Mouse (Mus musculus) heart, adult 2 months (tissue): ENCODE results near the gene Fscn1.

Experiments used
- CTCF ChIP-seq: fragments of 200-600 bp; IDR thresholded peaks from 2 replicates; pipeline ENCODE4 v1.8.1; 2022; ENCODE audit warnings: antibody characterized with exemption, mild to moderate bottlenecking, moderate library complexity
- POLR2A ChIP-seq: fragments of 200-500 bp; IDR thresholded peaks from 2 replicates; pipeline ENCODE4 v1.6.1; 2011; ENCODE audit warnings: mild to moderate bottlenecking, low read depth, low read length, control low read depth; ENCODE audit not compliant: insufficient read depth

DNA sequence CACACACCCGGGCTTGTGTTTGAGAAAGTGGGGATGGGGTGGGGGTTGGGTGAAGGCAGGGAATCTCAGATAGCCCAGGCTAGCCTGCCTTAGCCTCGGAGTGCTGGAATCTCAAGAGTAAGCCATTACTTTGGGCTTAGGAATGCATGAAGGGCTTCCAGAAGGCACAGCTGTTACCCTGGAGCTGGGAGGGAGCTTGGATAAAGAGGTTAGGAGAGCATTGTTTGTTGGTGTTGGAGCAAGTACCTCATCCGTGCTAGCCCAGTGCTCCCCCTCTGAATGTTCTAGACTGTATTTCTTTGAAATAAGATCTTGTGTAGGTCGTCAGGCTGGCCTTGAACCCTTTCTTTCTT, 30.8 kb upstream of the Fscn1 start:
- TF ChIP-seq CTCF (no peak), POLR2A (no peak)
